Mouse (Mus musculus): ENCODE data around the gene Pygb.

Pygb gene

GRCm38 (mm10) chr2:150832029-150832428, 45.5 kb downstream of the Pygb start:
- in situ Hi-C loops (cut with MboI; ENCODE audit: low pct_unique_long_range_greater_than_20kb in 1 of 2, low sequenced_read_pairs in 2 of 2, unreplicated experiment in 1 of 2), result loop anchor here in 1 of 2 experiments (10.0 kb wide), 1 partner anchor 173 kb away; no protein-coding TSS in a partner anchor

DNA sequence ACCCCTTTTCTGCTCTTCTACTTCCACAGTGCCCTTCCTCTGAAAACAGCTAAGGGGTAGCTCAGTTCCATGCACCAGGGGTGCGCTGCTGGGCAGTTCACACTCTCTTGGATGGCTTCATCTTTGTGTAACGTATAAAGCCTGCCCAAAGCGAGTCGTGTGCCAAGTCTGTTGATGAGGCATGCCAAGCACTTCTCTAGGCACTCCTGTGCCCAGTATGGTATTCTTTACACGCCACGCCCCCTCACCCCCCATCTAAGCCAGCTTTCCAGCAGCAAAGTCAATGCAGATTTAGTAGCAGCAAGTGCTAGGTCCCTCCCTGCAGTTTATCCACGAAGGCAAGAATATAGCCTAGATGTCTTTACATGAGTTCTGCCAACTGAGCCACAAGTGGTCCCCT, 48.1 kb downstream of the Pygb start:
- in situ Hi-C loops (cut with MboI; ENCODE audit: low pct_unique_long_range_greater_than_20kb in 1 of 2, low sequenced_read_pairs in 2 of 2, unreplicated experiment in 1 of 2), result loop anchor here in 1 of 2 experiments (10.0 kb wide), 1 partner anchor 170 kb away; no protein-coding TSS in a partner anchor

GRCm38 (mm10) chr2:150835975-150836374, 49.4 kb downstream of the Pygb start:
- in situ Hi-C loops (cut with MboI; ENCODE audit: low pct_unique_long_range_greater_than_20kb in 1 of 2, low sequenced_read_pairs in 2 of 2, unreplicated experiment in 1 of 2), result loop anchor here in 1 of 2 experiments (10.0 kb wide), 1 partner anchor 169 kb away; no protein-coding TSS in a partner anchor

- in situ Hi-C loops (cut with MboI; ENCODE audit: low pct_unique_long_range_greater_than_20kb in 1 of 2, low sequenced_read_pairs in 2 of 2, unreplicated experiment in 1 of 2), result loop anchor here in 1 of 2 experiments (10.0 kb wide), 1 partner anchor 168 kb away; no protein-coding TSS in a partner anchor
Measured at GRCm38 (mm10) chr2:150836906-150837305, 50.4 kb downstream of the Pygb start.

DNA sequence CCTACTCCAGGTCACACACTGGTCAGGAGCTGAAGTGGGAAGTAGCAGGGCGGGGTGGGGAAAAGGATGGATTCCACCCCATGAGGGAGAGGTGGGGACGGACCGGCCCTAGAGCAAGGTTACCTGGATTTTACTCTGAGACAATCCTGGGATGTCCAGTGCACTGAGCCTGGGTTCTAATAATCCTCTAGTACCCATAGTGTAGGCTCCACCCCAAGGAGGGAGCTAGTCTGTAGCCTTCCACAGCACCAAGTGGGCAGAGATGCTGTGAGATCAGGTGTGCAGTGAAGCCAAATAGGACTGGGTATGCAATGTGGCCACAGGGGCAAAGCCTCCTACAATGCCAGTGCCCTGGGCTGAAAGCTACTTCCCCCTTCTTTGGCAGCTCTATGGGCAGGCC, 51.2 kb downstream of the Pygb start:
- in situ Hi-C loops (cut with MboI; ENCODE audit: low pct_unique_long_range_greater_than_20kb in 1 of 2, low sequenced_read_pairs in 2 of 2, unreplicated experiment in 1 of 2), result loop anchor here in 1 of 2 experiments (10.0 kb wide), 1 partner anchor 167 kb away; no protein-coding TSS in a partner anchor

DNA sequence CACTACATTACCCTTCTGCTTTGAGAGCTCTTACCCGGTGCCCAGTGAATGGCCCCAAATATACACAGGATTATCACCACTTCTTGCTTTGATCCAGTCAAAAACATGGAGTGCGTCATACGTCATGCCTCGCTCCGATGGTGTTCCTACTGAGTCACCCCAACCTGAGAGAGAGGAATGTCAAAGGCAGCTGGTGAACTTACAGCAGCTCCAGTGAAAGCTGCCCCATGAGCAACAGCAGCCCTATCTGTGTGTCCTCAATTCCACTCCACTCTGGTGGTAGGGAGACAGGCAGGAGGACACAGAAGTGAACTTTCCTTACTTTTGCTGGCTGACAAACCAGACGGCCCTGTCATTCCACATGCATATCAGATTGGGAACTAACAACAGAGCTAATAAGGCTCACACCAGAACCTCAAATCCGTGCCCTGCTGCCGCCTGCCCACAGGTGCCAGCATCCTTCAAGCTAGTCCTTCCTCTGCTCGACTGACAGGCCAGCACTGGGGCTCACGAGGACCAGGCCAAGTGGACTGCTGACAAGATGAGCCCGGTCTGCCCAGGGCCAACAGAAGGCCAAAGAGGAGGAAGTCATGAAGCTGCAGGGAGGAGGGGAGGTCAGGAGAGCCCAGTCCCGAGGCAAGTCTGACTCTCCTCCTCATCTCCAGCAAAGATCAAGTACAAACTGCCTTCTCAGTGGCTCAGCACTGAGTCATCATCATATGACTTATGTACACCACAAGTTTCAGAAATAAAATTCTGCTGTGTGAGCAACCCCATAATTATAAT, 53.3 kb downstream of the Pygb start:
- in situ Hi-C loops (cut with MboI; ENCODE audit: low pct_unique_long_range_greater_than_20kb in 1 of 2, low sequenced_read_pairs in 2 of 2, unreplicated experiment in 1 of 2), result loop anchor here in 1 of 2 experiments (10.0 kb wide), 1 partner anchor 165 kb away; no protein-coding TSS in a partner anchor

DNA sequence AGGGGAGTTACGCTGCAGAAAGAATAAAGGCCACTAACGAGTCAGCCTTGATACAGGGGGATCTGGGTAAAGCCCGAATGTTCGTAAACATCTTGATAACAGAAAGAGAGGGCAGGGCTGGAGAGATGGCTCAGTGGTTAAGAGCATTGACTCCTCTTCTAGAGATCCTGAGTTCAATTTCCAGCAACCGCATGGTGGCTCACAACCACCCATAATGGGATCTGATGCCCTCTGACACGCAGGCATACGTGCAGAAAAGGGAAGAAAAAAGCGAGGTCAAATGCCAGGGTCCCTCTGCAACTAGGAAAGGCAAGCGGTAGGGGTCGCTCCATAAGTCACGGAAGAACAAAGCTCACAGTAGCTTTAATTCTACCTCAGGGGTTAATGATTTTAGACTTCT, 54.6 kb downstream of the Pygb start:
- in situ Hi-C loops (cut with MboI; ENCODE audit: low pct_unique_long_range_greater_than_20kb in 1 of 2, low sequenced_read_pairs in 2 of 2, unreplicated experiment in 1 of 2), result no loop called here

GRCm38 (mm10) chr2:150842049-150842461, 55.5 kb downstream of the Pygb start:
- in situ Hi-C loops (cut with MboI; ENCODE audit: low pct_unique_long_range_greater_than_20kb in 1 of 2, low sequenced_read_pairs in 2 of 2, unreplicated experiment in 1 of 2), result no loop called here

- in situ Hi-C loops (cut with MboI; ENCODE audit: low pct_unique_long_range_greater_than_20kb in 1 of 2, low sequenced_read_pairs in 2 of 2, unreplicated experiment in 1 of 2), result no loop called here
Measured at GRCm38 (mm10) chr2:150844798-150845197, 58.3 kb downstream of the Pygb start.

DNA sequence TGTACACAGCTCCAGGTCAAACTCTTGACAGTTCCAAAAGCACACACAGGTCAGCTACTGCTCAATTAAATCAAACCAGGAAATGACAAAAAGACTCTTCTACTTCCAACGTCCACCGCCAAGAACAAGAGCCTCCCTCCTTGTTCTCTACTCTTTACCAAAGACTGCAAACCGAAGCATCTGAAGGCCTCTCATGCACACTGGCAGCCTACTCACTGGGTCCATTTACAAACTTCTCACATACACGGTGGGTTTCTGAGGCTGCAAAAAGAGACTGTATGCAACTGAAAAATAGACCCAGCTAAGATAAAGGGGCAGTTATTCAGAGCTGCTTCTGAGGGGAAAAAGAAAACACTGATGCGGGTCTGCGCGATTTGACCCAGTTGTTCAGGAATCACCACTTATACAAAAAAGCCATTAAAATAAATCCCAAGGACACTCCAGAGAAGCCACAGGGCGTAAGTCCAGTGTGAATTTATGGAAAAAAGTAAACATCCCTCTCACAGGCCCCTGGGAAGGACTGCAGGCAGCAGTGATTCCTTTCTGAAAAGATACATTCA, 61.0 kb downstream of the Pygb start:
- in situ Hi-C loops (cut with MboI; ENCODE audit: low pct_unique_long_range_greater_than_20kb in 1 of 2, low sequenced_read_pairs in 2 of 2, unreplicated experiment in 1 of 2), result no loop called here

- in situ Hi-C loops (cut with MboI; ENCODE audit: low pct_unique_long_range_greater_than_20kb in 1 of 2, low sequenced_read_pairs in 2 of 2, unreplicated experiment in 1 of 2), result no loop called here
Measured at GRCm38 (mm10) chr2:150851251-150851650, 64.7 kb downstream of the Pygb start.

GRCm38 (mm10) chr2:150855186-150855585, 68.7 kb downstream of the Pygb start:
- in situ Hi-C loops (cut with MboI; ENCODE audit: low pct_unique_long_range_greater_than_20kb in 1 of 2, low sequenced_read_pairs in 2 of 2, unreplicated experiment in 1 of 2), result no loop called here

- in situ Hi-C loops (cut with MboI; ENCODE audit: low pct_unique_long_range_greater_than_20kb in 1 of 2, low sequenced_read_pairs in 2 of 2, unreplicated experiment in 1 of 2), result no loop called here
Measured at GRCm38 (mm10) chr2:150858724-150859487, 72.4 kb downstream of the Pygb start.

GRCm38 (mm10) chr2:150859709-150860470, 73.4 kb downstream of the Pygb start:
- in situ Hi-C loops (cut with MboI; ENCODE audit: low pct_unique_long_range_greater_than_20kb in 1 of 2, low sequenced_read_pairs in 2 of 2, unreplicated experiment in 1 of 2), result no loop called here

DNA sequence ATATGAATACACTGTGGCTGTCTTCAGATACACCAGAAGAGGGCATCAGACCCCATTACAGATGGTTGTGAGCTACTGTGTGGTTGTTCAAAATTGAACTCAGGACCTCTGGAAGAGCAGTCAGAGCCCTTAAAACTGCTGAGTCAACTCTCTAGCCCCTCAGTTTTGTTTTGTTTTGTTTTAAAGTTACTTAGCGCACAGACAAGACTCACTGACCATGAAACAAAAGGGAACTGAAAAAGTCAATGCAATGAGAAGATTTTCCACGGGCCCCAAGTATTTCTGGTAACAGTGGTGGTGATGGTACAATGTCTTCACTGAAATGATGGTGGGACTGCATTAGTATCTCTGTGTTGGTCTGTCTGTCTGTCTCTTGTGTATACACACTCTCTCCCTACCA, 74.6 kb downstream of the Pygb start:
- in situ Hi-C loops (cut with MboI; ENCODE audit: low pct_unique_long_range_greater_than_20kb in 1 of 2, low sequenced_read_pairs in 2 of 2, unreplicated experiment in 1 of 2), result no loop called here

DNA sequence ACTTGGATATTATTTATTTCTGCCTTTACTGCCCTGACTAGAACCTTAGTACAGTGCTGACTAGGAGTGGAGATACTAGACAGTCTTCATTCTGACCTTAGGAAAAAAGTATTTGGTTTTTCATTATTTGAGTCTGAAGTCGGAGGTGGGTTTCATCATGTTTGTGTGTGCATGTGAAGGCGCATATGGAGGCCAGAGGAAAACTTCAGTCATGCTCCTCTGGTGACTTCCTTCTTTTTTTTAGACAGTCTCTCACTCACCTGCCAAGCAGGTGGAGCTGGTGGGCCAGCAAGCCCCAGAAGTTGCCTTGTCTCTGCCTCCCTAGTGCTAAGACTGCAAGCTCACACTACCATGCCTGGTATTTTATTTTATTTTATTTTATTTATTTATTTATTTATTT, 80.5 kb downstream of the Pygb start:
- in situ Hi-C loops (cut with MboI; ENCODE audit: low pct_unique_long_range_greater_than_20kb in 1 of 2, low sequenced_read_pairs in 2 of 2, unreplicated experiment in 1 of 2), result no loop called here

DNA sequence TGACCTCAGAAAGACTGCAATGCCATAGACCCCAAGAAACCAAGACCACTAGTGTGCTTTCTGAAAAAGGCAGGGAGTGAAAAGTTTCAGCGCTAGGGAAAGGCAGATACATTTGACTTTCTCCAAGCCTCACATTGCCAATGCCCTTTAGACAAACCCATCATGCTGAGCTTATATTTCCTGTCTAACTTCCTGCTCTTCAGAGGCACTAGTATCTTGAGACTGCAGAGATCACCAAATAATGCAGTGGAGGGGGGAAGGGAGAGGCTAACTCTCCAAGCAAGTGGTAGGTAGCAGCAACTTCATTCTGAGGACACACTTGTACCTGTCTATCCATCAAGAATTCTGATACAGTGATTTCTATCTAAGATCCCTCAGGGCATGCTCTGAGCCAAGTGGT, 82.9 kb downstream of the Pygb start:
- in situ Hi-C loops (cut with MboI; ENCODE audit: low pct_unique_long_range_greater_than_20kb in 1 of 2, low sequenced_read_pairs in 2 of 2, unreplicated experiment in 1 of 2), result no loop called here

DNA sequence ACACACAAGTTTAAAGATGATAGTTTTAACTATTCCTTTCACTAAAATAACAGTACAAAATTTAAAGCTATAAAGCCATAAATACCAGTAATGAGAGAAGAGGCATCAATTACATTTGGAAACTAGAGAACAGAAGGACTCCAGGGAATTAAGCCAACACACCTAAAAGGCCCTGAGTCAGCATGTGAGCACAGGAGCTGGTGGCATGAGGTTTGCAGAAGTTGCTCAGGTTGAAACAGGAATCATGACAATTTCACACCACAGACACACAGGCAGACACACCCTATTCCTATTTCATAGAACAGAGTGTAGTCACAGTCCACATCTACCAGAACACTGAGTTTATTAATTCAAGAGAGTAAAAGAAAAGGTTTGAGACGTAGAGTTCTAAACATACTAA, 88.0 kb downstream of the Pygb start:
- in situ Hi-C loops (cut with MboI; ENCODE audit: low pct_unique_long_range_greater_than_20kb in 1 of 2, low sequenced_read_pairs in 2 of 2, unreplicated experiment in 1 of 2), result no loop called here
